Mouse (Mus musculus) ES-Bruce4 (cell line): Measurements from ENCODE around the gene 4933407L21Rik. TPM values are rescaled to one million over a fixed set of nuclear protein-coding genes. Genes with fewer than 3 reads are reported as not detected.

Experiments
- H3K27ac ChIP-seq: 2 replicates; pipeline ENCODE4 v1.5.1; 2012; ENCODE audit warnings: low read length, inconsistent platforms; ENCODE audit not compliant: insufficient read depth
- H3K27me3 ChIP-seq: 2 replicates; pipeline ENCODE4 v1.6.1; 2012; ENCODE audit warnings: mild to moderate bottlenecking, low read length, inconsistent platforms; ENCODE audit not compliant: control insufficient read depth, poor library complexity, insufficient read depth, severe bottlenecking
- H3K36me3 ChIP-seq: 2 replicates; pipeline ENCODE4 v1.6.1; 2012; ENCODE audit warnings: inconsistent platforms, mild to moderate bottlenecking, low read length, moderate library complexity; ENCODE audit not compliant: control insufficient read depth, poor library complexity, insufficient read depth, severe bottlenecking
- H3K4me1 ChIP-seq: one replicate; pipeline ENCODE4 v1.8.1; 2011; ENCODE audit warnings: low read length; ENCODE audit not compliant: control insufficient read depth, insufficient read depth
- H3K4me3 ChIP-seq: 2 replicates; pipeline ENCODE4 v1.5.1; 2011; ENCODE audit warnings: low read depth, mild to moderate bottlenecking, low read length
- H3K9ac ChIP-seq: 2 replicates; pipeline ENCODE4 v1.6.1; 2012; ENCODE audit warnings: low read depth, mild to moderate bottlenecking, inconsistent platforms; ENCODE audit not compliant: poor library complexity, severe bottlenecking
- H3K9me3 ChIP-seq: replicated peaks from 2 replicates; pipeline ENCODE4 v1.6.1; 2012; ENCODE audit warnings: mild to moderate bottlenecking, low read length, inconsistent platforms; ENCODE audit not compliant: control insufficient read depth, poor library complexity, insufficient read depth, severe bottlenecking
- CTCF ChIP-seq: IDR thresholded peaks from one replicate; pipeline ENCODE4 v1.8.1; 2011; ENCODE audit warnings: low read depth, low read length
- EP300 ChIP-seq: IDR thresholded peaks from 2 replicates; pipeline ENCODE4 v1.6.1; 2011; ENCODE audit warnings: low read depth, low read length; ENCODE audit not compliant: insufficient read depth
- POLR2A ChIP-seq: IDR thresholded peaks from one replicate; pipeline ENCODE4 v1.8.1; 2011; ENCODE audit warnings: low read length; ENCODE audit not compliant: insufficient read depth
- polyA plus RNA-seq: library from polyadenylated mRNA; stranded (reverse); fragments of >200 nt; gene quantifications from 2 replicates; pipeline ENCODE4 v1.2.4, GENCODE M21; 2011; ENCODE audit warnings: low read depth; ENCODE audit not compliant: missing spikeins, insufficient read depth, insufficient read length

4933407L21Rik gene
- polyA plus RNA-seq, 1 experiment = not detected

DNA sequence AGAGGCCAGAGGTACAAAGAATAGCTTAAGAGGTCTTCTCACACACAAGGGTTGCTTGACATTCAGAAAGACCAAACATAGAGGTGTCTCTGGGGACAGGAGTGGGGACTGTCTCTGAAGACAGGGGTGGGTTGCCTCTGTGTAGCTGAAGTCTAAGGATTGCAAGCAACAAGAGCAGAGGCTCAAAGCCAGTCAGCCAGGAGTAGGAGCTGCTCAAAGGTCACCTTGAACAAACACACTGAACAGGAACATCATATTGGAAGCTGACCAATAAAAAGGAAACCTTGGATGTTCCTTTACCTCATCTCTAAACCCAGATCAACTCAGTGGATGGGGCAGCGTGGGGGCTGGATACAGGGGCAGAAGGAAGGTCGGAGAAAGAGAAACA, 31.6 kb downstream of the 4933407L21Rik start:
- TF ChIP-seq EP300 (no peak), CTCF (no peak), POLR2A (no peak)
- Histone ChIP-seq H3K4me1 (no peaks in the 10 kb centered on the region), H3K36me3 (no peaks in the 10 kb centered on the region), H3K9me3 (no peaks in the 10 kb centered on the region), H3K9ac (no peak overlapping the region), H3K4me3 (no peak overlapping the region), H3K27ac (no peak overlapping the region), H3K27me3 (no peaks in the 10 kb centered on the region)

DNA sequence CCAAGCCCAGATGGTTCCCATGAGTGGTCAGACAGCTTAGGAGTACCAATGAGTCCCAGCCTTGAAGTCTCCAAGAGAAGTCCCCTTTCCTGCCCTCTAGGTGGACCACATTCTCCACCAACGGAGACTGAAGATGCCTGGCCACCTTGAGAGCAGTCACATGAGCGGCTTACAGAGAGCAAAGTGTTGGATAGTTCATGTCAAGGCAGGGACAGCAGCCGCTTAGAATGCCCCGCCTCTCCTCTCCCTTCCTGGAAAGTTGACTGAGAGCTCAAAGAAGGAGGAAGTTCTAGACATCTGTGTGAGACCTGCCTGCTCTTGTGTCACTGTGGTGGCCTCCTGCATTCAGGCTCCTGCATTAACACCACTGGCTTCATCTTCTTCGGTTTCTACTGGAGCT, 32.6 kb downstream of the 4933407L21Rik start, which contains the start of gene Gpr55:
Gene Gpr55 (minus strand): TSS at position 135 of the 400 bp plus-strand sequence.
- H3K9me3 ChIP-seq = no peaks in the 10 kb centered on the region
- no peaks in the 10 kb centered on the region for H3K27me3 ChIP-seq
- no peaks in the 10 kb centered on the region for H3K36me3 ChIP-seq
- no peak within 1 kb of the TSS for H3K4me3 ChIP-seq
- no peak within 1 kb of the TSS for H3K9ac ChIP-seq
- no peak for TF ChIP-seq EP300
- TF ChIP-seq POLR2A = no peak
- no peak for TF ChIP-seq CTCF
- no peak within 1 kb of the TSS for H3K27ac ChIP-seq
- H3K4me1 ChIP-seq = no peaks in the 10 kb centered on the region

DNA sequence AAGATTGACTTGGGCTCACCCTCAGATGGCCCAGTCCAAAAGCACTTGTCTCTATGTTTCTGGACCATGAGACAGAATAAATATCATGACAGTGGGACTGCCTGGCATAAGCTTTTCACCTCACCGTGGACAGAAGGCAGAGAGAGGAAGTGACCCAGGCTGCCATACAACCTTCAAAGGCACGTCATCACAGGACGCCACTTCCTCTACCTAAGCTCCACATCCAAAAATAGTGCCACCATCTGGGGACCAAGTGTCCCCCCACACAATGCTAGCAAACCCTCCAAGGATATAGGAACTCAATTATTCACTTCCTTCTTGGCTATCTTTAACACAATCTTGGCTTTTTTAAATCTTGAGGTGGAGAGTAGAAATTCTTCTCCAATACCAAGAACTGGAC, 33.8 kb downstream of the 4933407L21Rik start:
- Histone ChIP-seq H3K4me3 (no peak overlapping the region), H3K9me3 (no peaks in the 10 kb centered on the region), H3K36me3 (no peaks in the 10 kb centered on the region), H3K27me3 (no peaks in the 10 kb centered on the region), H3K4me1 (no peaks in the 10 kb centered on the region), H3K27ac (no peak overlapping the region), H3K9ac (no peak overlapping the region)
- TF ChIP-seq EP300 (no peak), CTCF (no peak), POLR2A (no peak)

DNA sequence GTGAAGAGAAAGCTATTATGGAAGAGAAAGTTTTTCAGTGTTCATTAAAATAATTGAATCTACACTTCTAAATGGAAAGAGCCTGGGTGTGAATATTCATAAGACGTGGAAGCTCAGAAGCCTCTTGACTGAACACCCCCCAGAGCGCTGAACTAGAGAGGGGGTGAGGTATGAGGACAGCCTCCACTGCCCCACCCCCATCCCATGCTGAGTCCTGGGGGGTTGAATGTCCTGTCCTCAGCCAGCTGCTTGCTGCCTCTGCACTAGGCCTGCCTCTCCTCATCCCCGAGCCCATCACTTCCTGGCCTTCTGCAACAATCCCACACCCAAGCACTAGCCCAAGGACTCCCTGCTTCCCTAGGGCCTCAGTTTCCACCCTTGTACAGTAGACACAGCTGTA, 37.6 kb downstream of the 4933407L21Rik start:
- Histone ChIP-seq H3K27ac (no peak overlapping the region), H3K9me3 (no peaks in the 10 kb centered on the region), H3K27me3 (no peaks in the 10 kb centered on the region), H3K4me3 (no peak overlapping the region), H3K36me3 (no peaks in the 10 kb centered on the region), H3K4me1 (no peaks in the 10 kb centered on the region), H3K9ac (no peak overlapping the region)
- TF ChIP-seq CTCF = no peak
- TF ChIP-seq POLR2A = no peak
- no peak for TF ChIP-seq EP300

DNA sequence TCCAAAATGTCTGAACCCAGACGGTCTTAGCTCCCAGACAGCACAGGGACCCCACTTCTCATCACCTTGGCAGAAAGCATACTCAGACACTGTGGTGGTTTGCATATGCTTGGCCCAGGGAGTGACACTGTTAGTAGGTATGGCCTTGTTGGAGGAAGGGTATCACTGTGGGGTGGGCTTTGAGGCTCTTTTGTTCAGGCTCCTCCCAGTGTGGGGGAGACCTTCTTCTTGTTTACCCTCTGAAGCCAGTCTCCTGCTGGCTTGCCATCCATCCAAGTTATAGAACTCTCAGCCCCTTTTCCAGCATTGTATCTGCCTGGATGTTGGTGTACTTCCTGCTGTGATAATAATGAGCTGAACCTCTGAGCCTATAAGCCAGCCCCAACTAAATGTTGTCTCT, 40.8 kb downstream of the 4933407L21Rik start:
- Histone ChIP-seq H3K36me3 (no peaks in the 10 kb centered on the region), H3K27ac (no peak overlapping the region), H3K4me1 (no peaks in the 10 kb centered on the region), H3K4me3 (no peak overlapping the region), H3K27me3 (no peaks in the 10 kb centered on the region), H3K9me3 (no peaks in the 10 kb centered on the region), H3K9ac (no peak overlapping the region)
- TF ChIP-seq CTCF (no peak), EP300 (no peak), POLR2A (no peak)

DNA sequence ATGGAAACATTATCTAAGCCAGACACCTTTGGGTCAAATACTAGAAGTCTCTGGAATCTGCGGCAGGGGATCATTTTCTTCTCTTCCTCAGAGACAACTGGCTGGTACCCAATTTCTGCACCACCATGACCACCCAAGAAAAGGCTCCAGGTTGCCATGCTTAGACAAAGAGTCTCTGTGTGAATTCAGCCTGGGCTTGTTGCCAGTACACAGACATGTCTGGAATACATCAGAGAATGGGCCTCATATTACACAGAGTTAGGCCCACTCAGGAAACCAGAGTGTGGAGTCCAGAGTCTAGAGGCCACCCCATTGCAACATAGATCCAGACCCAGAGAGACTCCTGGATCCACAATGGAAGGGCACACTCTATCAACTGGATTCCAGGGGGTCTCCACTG, 41.2 kb downstream of the 4933407L21Rik start:
- H3K36me3 ChIP-seq = no peaks in the 10 kb centered on the region
- no peak overlapping the region for H3K9ac ChIP-seq
- H3K27ac ChIP-seq = no peak overlapping the region
- no peaks in the 10 kb centered on the region for H3K27me3 ChIP-seq
- no peak overlapping the region for H3K4me3 ChIP-seq
- no peaks in the 10 kb centered on the region for H3K4me1 ChIP-seq
- TF ChIP-seq EP300 (no peak), CTCF (no peak), POLR2A (no peak)
- H3K9me3 ChIP-seq = no peaks in the 10 kb centered on the region
